Mouse (Mus musculus) liver, embryonic 14.5 days (tissue): ENCODE results near the gene Trpv4.

Experiments used
- CTCF ChIP-seq: IDR thresholded peaks from 2 replicates; pipeline ENCODE4 v1.5.1; 2016; ENCODE audit warnings: antibody characterized with exemption, low read depth, control low read depth
- EP300 ChIP-seq: IDR thresholded peaks from 2 replicates; pipeline ENCODE4 v1.6.1; 2016; ENCODE audit warnings: antibody characterized with exemption, low read depth

DNA sequence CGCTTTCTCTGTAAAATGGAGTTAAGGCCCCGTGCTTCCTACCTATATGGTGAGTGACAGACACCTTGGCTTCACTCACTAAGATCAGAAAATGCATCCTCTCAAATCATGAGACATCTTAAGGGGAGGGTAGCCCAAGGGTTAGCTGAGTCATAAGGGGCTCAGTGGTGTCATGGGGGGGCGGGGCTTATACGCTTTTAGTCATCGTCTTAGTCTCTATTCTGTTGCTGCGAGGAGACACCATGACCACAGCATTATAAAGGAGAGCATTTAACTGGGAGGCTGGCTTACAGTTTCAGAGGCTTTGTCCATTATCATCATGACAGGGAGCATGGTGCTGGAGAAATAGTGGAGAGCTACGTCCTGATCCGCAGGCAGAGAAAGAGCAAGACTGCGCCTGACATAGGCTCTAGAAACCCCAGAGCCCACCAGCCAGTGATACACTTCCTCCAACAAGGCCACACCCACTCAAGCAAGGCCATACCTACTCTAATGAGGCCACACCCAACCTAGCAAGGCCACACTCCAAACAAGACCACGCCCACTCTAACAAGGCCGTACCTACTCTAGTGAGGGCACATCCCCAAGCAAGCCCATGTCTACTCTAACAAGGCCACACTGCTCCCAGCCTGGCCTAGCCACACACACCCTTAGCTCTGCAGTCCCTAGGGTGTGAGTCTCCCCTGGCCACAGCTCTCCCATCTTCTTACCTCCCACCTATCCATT lies 41.7 kb downstream of the Trpv4 start:
- no peak for TF ChIP-seq CTCF
- TF ChIP-seq EP300 = no peak
